Mouse (Mus musculus): ENCODE data around the gene Kif26a. TPM values are rescaled to one million over a fixed set of nuclear protein-coding genes. Genes with fewer than 3 reads are reported as not detected.

The Kif26a gene
- polyA plus RNA-seq, 1 experiment from 2014 or later: 0.17 TPM

DNA sequence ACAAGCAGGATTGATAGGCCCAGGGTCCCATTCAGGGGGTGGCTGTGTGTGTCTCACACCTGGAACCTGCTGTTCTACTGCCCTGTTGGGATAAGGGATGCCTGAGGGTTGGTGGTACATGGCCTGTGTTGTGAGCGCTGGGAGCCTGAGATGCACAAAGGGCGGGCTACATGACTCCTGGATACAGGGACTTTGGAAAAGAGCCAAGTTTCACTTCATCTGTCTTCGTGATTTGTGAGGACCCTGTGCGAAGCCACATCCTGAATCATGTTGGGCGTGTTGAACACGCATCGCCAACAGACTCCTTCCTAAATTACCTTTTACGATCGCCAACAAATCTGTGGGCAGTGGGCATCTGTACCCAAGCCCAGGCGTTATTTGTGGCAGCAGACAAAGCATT, 50.6 kb downstream of the Kif26a start:
- H3K4me3 ChIP-seq (replicated peaks): no peak overlapping the region
- no peaks in the 10 kb centered on the region for H3K9me3 ChIP-seq (replicated peaks)
- H3K36me3 ChIP-seq: no peaks in the 10 kb centered on the region
- H3K9ac ChIP-seq: no peak overlapping the region
- 73% methylated on average over 10 of the region's 10 CpGs for WGBS (ENCODE audit: insufficient replicate concordance)
- no peaks in the 10 kb centered on the region for H3K4me1 ChIP-seq (replicated peaks)
- ATAC-seq (ENCODE audit: low read depth) (no peak), DNase-seq (no peak)
- H3K27ac ChIP-seq: no peak overlapping the region
- 0 out of 2 replicates have a peak, but pooled peaks cover 12% of the 10 kb centered on the region for H3K27me3 ChIP-seq
- no peak overlapping the region for H3K4me2 ChIP-seq

GRCm38 (mm10) chr12:112199363-112199762, 53.4 kb downstream of the Kif26a start:
- H3K4me2 ChIP-seq: no peak overlapping the region
- no peaks in the 10 kb centered on the region for H3K4me1 ChIP-seq (replicated peaks)
- 0 out of 2 replicates have a peak, but pooled peaks cover 12% of the 10 kb centered on the region for H3K27me3 ChIP-seq
- no peaks in the 10 kb centered on the region for H3K9me3 ChIP-seq (replicated peaks)
- no peak overlapping the region for H3K9ac ChIP-seq
- ATAC-seq (ENCODE audit: low read depth) (no peak), DNase-seq (no peak)
- H3K4me3 ChIP-seq (replicated peaks): no peak overlapping the region
- 80% methylated on average over 3 of the region's 3 CpGs for WGBS (ENCODE audit: insufficient replicate concordance)
- no peak overlapping the region for H3K27ac ChIP-seq
- H3K36me3 ChIP-seq: no peaks in the 10 kb centered on the region

DNA sequence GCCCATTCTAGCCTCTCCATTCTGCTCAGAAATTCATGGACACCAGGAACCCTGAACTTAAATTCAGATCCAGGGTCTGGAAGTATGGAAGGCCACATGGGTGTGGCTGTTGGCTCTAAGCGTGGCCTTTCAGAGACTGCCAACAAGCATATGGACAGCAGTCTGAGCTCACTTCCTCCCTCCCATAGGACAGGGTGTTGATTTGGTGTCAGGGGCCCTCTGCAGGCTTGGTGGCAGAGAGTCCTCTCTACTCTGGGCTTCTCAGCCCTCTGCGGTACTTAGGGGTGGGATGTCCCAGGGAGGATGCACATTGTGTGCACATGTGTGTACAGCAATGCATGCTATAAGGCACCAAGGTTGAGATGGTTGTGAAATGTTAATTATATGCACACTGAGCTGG, 54.0 kb downstream of the Kif26a start:
- Histone ChIP-seq H3K36me3 (no peaks in the 10 kb centered on the region), H3K27ac (no peak overlapping the region), H3K9ac (no peak overlapping the region), H3K9me3 (replicated peaks) (no peaks in the 10 kb centered on the region), H3K4me3 (replicated peaks) (no peak overlapping the region), H3K27me3 (0 out of 2 replicates have a peak, but pooled peaks cover 8% of the 10 kb centered on the region), H3K4me1 (replicated peaks) (no peaks in the 10 kb centered on the region), H3K4me2 (no peak overlapping the region)
- DNase-seq: no peak
- ATAC-seq (ENCODE audit: low read depth): no peak
- 42% methylated on average over 2 of the region's 2 CpGs for WGBS (ENCODE audit: insufficient replicate concordance)

DNA sequence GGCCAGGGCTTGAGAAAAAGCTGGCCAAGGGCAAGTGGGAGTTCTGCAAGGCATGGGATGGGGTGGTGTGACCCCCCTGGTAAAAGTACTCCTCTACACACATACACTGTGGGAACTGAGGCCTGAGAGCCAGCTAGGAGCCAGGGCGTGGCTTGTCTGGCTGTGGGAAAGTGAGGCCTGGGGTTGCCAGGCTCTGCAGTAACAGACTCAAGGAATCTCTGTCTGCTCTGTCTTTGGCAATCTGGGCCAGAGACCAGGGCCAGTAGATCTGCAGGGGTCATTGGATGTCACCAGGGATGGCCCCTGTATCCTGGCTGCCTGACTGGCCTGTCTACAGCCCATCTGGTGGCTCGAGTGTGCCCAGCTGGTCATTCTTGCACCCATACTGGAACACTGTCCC, 61.2 kb downstream of the Kif26a start:
- ATAC-seq (ENCODE audit: low read depth) (no peak), DNase-seq (no peak)
- Histone ChIP-seq H3K9ac (no peak overlapping the region), H3K4me2 (no peak overlapping the region), H3K9me3 (replicated peaks) (no peaks in the 10 kb centered on the region), H3K36me3 (no peaks in the 10 kb centered on the region), H3K4me3 (replicated peaks) (no peak overlapping the region), H3K27ac (no peak overlapping the region), H3K4me1 (replicated peaks) (no peaks in the 10 kb centered on the region), H3K27me3 (no peaks in the 10 kb centered on the region)
- 56% methylated on average over 2 of the region's 2 CpGs for WGBS (ENCODE audit: insufficient replicate concordance)

DNA sequence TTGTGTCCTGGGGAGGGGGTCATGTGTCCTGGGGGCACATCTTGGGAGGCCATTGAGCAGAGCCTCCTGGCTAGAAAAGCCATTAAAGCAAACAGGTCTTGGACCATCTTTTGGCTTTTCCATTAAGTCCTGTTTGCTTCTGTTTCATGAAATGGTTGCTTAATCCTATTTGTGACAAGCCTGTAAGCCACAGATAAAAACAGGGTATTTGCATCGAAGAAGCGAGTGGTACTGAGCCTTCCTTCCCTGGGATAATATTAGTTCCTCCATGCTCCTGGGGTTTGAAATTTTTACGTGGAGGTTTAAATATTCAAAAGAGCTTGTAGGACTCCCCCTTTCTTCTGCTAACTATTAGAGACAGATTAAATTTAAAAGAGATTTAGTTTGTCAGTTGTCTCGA, 61.7 kb downstream of the Kif26a start:
- Histone ChIP-seq H3K9ac (no peak overlapping the region), H3K4me1 (replicated peaks) (no peaks in the 10 kb centered on the region), H3K27me3 (no peaks in the 10 kb centered on the region), H3K36me3 (no peaks in the 10 kb centered on the region), H3K27ac (no peak overlapping the region), H3K4me3 (replicated peaks) (no peak overlapping the region), H3K4me2 (no peak overlapping the region), H3K9me3 (replicated peaks) (no peaks in the 10 kb centered on the region)
- 60% methylated on average over 4 of the region's 4 CpGs for WGBS (ENCODE audit: insufficient replicate concordance)
- no peak for DNase-seq
- ATAC-seq (ENCODE audit: low read depth): no peak

- Histone ChIP-seq H3K9me3 (replicated peaks) (no peaks in the 10 kb centered on the region), H3K36me3 (no peaks in the 10 kb centered on the region), H3K9ac (no peak overlapping the region), H3K4me2 (no peak overlapping the region), H3K27me3 (no peaks in the 10 kb centered on the region), H3K4me1 (replicated peaks) (no peaks in the 10 kb centered on the region), H3K27ac (no peak overlapping the region), H3K4me3 (replicated peaks) (no peak overlapping the region)
- DNase-seq: no peak
- 63% methylated on average over 11 of the region's 13 CpGs for WGBS (ENCODE audit: insufficient replicate concordance)
- no peak for ATAC-seq (ENCODE audit: low read depth)
Measured at GRCm38 (mm10) chr12:112210622-112211021, 64.6 kb downstream of the Kif26a start.

DNA sequence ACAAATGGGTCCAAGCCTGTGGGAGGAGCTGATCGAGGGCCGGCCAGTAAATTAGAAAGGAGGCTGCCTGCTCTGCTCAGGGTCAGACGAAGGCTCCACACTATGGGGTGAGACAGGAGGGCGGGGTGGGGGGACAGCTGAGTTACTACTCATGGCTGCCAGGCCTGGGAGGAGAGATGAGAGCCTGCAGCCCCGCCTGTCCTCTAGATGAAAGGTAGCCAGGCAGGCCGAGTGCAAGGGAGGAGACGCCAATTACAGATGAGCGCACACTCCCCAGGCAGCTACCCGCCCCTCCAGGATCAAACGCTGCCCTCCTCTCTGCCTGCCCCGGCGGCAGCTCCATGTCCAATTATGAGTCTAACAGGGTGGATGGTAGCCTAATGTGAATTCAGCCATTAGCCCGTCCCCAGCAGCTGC, 68.4 kb downstream of the Kif26a start:
- no peak overlapping the region for H3K27ac ChIP-seq
- H3K4me2 ChIP-seq: no peak overlapping the region
- no peak overlapping the region for H3K4me3 ChIP-seq (replicated peaks)
- ATAC-seq (ENCODE audit: low read depth) (no peak), DNase-seq (no peak)
- 38% methylated on average over 13 of the region's 13 CpGs for WGBS (ENCODE audit: insufficient replicate concordance)
- H3K27me3 ChIP-seq: no peaks in the 10 kb centered on the region
- no peaks in the 10 kb centered on the region for H3K4me1 ChIP-seq (replicated peaks)
- H3K9ac ChIP-seq: no peak overlapping the region
- no peaks in the 10 kb centered on the region for H3K9me3 ChIP-seq (replicated peaks)
- H3K36me3 ChIP-seq: no peaks in the 10 kb centered on the region

DNA sequence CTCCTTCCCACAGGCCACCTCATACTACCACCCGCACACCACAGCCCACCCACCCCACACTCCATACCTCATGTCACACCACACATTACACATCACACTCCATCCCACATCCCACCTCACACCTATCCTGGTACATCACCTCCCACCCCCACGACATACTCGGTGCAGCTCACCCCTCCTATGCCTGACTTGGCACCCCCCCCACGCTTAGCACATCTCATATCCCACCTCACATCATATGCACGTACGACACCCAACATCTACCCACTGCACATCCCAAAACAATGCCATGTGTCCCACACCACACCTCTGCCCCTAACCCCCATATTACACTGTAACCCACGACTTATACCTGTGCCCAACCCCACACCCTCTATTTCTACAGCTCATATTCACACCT, 69.5 kb downstream of the Kif26a start:
- no peak overlapping the region for H3K27ac ChIP-seq
- 65% methylated on average over 7 of the region's 7 CpGs for WGBS (ENCODE audit: insufficient replicate concordance)
- no peaks in the 10 kb centered on the region for H3K4me1 ChIP-seq (replicated peaks)
- no peak for ATAC-seq (ENCODE audit: low read depth)
- no peaks in the 10 kb centered on the region for H3K9me3 ChIP-seq (replicated peaks)
- no peak for DNase-seq
- no peaks in the 10 kb centered on the region for H3K27me3 ChIP-seq
- H3K4me3 ChIP-seq (replicated peaks): no peak overlapping the region
- no peak overlapping the region for H3K4me2 ChIP-seq
- no peaks in the 10 kb centered on the region for H3K36me3 ChIP-seq
- H3K9ac ChIP-seq: no peak overlapping the region

GRCm38 (mm10) chr12:112217021-112217420, 71.0 kb downstream of the Kif26a start:
- no peaks in the 10 kb centered on the region for H3K4me1 ChIP-seq (replicated peaks)
- ATAC-seq (ENCODE audit: low read depth) (no peak), DNase-seq (no peak)
- no peak overlapping the region for H3K4me2 ChIP-seq
- 64% methylated on average over 7 of the region's 7 CpGs for WGBS (ENCODE audit: insufficient replicate concordance)
- no peaks in the 10 kb centered on the region for H3K9me3 ChIP-seq (replicated peaks)
- no peaks in the 10 kb centered on the region for H3K36me3 ChIP-seq
- no peak overlapping the region for H3K9ac ChIP-seq
- no peak overlapping the region for H3K4me3 ChIP-seq (replicated peaks)
- H3K27me3 ChIP-seq: 0 out of 2 replicates have a peak, but pooled peaks cover 2% of the 10 kb centered on the region
- H3K27ac ChIP-seq: no peak overlapping the region

DNA sequence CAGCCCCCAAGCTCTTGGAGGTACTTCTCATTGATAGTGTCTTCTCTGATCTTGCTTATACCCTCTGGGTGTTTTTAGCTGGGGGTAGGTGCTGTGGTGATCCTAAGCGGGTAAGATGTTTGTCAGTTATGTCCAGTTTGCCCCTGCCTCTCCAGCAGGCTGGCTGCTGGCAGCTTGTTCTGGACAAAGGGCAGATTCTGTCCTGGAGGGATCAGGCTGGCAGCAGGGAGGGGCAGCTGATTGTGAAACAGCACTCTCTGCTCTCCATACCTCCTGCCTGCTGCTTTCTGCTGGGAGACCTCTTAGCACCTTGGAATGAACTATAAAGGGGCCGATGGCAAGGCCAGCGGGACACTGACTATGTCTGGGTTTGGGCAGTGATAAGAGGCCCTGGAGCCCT, 71.7 kb downstream of the Kif26a start:
- H3K4me1 ChIP-seq (replicated peaks): no peaks in the 10 kb centered on the region
- ATAC-seq (ENCODE audit: low read depth) (no peak; the same call in 1 of the 2 replicates), DNase-seq (no peak)
- H3K36me3 ChIP-seq: no peaks in the 10 kb centered on the region
- H3K9me3 ChIP-seq (replicated peaks): no peaks in the 10 kb centered on the region
- no peak overlapping the region for H3K9ac ChIP-seq
- no peak overlapping the region for H3K27ac ChIP-seq
- H3K4me2 ChIP-seq: no peak overlapping the region
- no peak overlapping the region for H3K4me3 ChIP-seq (replicated peaks)
- H3K27me3 ChIP-seq: 0 out of 2 replicates have a peak, but pooled peaks cover 2% of the 10 kb centered on the region
- WGBS (ENCODE audit: insufficient replicate concordance): 46% methylated on average over 3 of the region's 3 CpGs

GRCm38 (mm10) chr12:112221290-112221689, 75.3 kb downstream of the Kif26a start:
- Histone ChIP-seq H3K4me2 (no peak overlapping the region), H3K4me1 (replicated peaks) (no peaks in the 10 kb centered on the region; the same call in 1 of the 2 replicates), H3K27ac (no peak overlapping the region), H3K9me3 (replicated peaks) (no peaks in the 10 kb centered on the region), H3K9ac (no peak overlapping the region), H3K36me3 (no peaks in the 10 kb centered on the region), H3K4me3 (replicated peaks) (no peak overlapping the region), H3K27me3 (0 out of 2 replicates have a peak, but pooled peaks cover 2% of the 10 kb centered on the region)
- ATAC-seq (ENCODE audit: low read depth) (no peak), DNase-seq (no peak)
- 59% methylated on average over 6 of the region's 6 CpGs for WGBS (ENCODE audit: insufficient replicate concordance)

DNA sequence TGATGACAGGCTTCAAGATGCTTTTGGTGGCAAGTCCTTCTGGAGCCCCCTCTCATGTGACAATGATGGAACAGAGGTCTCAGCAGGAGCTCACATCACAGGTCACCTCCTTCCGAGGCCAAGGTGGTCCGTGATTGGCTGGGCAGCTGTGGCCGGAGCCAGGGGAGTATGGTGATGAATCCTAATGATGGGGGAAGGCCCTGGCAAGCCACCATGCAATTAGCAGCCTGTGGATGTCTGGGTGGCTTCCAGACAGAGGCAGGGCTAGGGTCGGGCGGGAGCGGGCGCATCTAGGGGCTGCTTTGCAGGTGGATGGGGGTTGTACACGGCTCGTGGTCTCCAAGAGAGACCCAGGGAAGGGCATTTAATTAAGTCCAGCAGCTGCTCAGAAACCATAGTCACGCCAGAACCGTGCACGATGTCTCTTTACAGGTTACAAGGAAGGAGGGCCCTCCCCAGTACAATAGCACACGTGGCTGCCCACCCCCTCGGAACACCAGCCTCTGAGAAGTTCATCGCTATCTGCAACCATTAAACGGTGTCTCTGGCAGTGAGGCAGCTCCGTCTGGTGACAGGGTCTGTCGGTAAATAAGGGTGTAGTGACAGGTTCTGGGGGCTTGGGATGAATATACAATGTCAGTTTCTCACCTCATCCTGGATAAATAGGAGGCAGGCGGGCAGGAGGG, 75.9 kb downstream of the Kif26a start:
- Histone ChIP-seq H3K36me3 (no peaks in the 10 kb centered on the region), H3K4me3 (replicated peaks) (no peak overlapping the region), H3K27me3 (0 out of 2 replicates have a peak, but pooled peaks cover 2% of the 10 kb centered on the region), H3K4me1 (replicated peaks) (no peaks in the 10 kb centered on the region; the same call in 1 of the 2 replicates), H3K9me3 (replicated peaks) (no peaks in the 10 kb centered on the region), H3K27ac (no peak overlapping the region), H3K4me2 (no peak overlapping the region), H3K9ac (no peak overlapping the region)
- DNase-seq (no peak), ATAC-seq (ENCODE audit: low read depth) (no peak)
- 50% methylated on average over 19 of the region's 19 CpGs for WGBS (ENCODE audit: insufficient replicate concordance)
